Mouse (Mus musculus) cerebellum, adult 2 months (tissue): Measurements from ENCODE around the gene C1qtnf1.

Experiments used
- CTCF ChIP-seq: fragments of 200-500 bp; IDR thresholded peaks from 2 replicates; pipeline ENCODE4 v1.5.1; 2011; ENCODE audit warnings: low read depth, mild to moderate bottlenecking, control low read depth, low read length, moderate library complexity, borderline replicate concordance; ENCODE audit not compliant: insufficient read depth
- POLR2A ChIP-seq: fragments of 200-500 bp; IDR thresholded peaks from 2 replicates; pipeline ENCODE4 v1.6.1; 2011; ENCODE audit warnings: low read length, control low read depth, borderline replicate concordance; ENCODE audit not compliant: insufficient read depth

- TF ChIP-seq POLR2A (no peak), CTCF (no peak)
Measured at GRCm38 (mm10) chr11:118471676-118472075, 43.7 kb downstream of the C1qtnf1 start.
